Mouse (Mus musculus) kidney, adult 2 months (tissue): ENCODE results near the gene Rras.

Experiments
- CTCF ChIP-seq: fragments of 200-500 bp; conservative IDR thresholded peaks from 2 replicates; pipeline ENCODE4 v1.5.1; 2011; ENCODE audit warnings: low read depth, mild to moderate bottlenecking, control low read depth, low read length, moderate library complexity, mixed read lengths; ENCODE audit not compliant: insufficient read depth, insufficient read length
- POLR2A ChIP-seq: fragments of 200-500 bp; IDR thresholded peaks from one replicate; pipeline ENCODE4 v1.6.1; 2011; ENCODE audit warnings: low read depth, low read length, control low read depth

DNA sequence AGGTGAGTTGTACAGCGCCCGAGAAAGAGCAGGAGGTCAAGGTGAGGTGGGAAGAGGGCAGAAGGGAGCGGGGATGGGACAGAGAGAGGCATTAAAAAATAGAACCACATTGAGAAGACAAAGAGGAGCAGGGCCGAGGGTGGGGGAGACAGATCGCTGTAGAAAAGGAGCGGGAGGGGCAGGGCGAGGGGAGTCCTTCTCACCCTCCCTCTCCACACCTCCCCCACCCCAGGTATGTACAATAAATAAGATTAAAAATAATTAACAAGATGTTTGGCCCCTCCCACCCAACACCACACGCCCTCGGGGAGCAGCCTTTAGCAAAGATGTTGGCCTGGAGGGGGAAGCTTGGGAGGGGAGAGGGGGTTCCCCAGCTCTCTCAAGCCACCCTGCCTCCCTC, 10.0 kb downstream of the Rras start:
- TF ChIP-seq CTCF (no peak), POLR2A (no peak)
